Mouse (Mus musculus) liver, adult (tissue): ENCODE data around the gene Ptcd1.

Experiments
- GATA4 ChIP-seq: IDR thresholded peaks from 2 replicates; pipeline ENCODE4 v1.6.1; 2014; ENCODE audit warnings: mild to moderate bottlenecking, low read length; ENCODE audit not compliant: insufficient replicate concordance

Ptcd1 gene

DNA sequence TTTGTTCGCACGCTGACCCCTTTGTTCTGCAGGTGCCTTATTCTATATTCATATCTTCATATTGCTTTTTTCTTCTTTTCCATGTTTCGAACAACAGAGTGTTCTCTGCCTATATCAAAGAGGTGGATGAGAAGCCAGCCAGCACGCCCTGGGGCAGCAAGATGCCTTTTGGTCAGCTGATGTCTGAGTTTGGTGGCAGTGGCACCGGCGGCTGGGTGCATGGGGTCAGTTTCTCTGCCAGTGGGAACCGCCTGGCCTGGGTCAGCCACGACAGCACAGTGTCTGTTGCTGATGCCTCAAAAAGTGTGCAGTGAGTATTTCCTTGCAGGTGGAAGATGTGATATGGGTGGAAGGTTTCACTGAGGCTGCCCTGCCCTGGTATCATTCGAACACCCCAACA is 65.9 kb downstream of the Ptcd1 start:
- TF ChIP-seq GATA4: no peak

- TF ChIP-seq GATA4: no peak
Measured at GRCm38 (mm10) chr5:145098340-145098821, 68.5 kb downstream of the Ptcd1 start.
